Mouse (Mus musculus) forebrain, embryonic 14.5 days (tissue): ENCODE measurements around the gene Myog. TPM values are rescaled to one million over a fixed set of nuclear protein-coding genes. Genes with fewer than 3 reads are reported as not detected.

ENCODE experiments used
- ATAC-seq: fragments of 200-750 bp; cut with Nextera tagmentation; 2 replicates; pipeline ENCODE4 v1.8.0; 2017; ENCODE audit warnings: mild to moderate bottlenecking, moderate library complexity
- DNase-seq: peaks from one replicate; pipeline ENCODE4 v3.0.0-alpha.2; 2015; ENCODE audit warnings: low spot score
- H3K27ac ChIP-seq: fragments of 300-500 bp; sonication (generic); 2 replicates; pipeline ENCODE4 v1.5.1; 2014; ENCODE audit warnings: low read depth, mild to moderate bottlenecking, control low read depth, low read length, moderate library complexity
- H3K27me3 ChIP-seq: fragments of 300-500 bp; sonication (generic); replicated peaks from 2 replicates; pipeline ENCODE4 v1.6.1; 2014; ENCODE audit warnings: low read length, control low read depth, mixed read lengths; ENCODE audit not compliant: control insufficient read depth, insufficient read depth
- H3K36me3 ChIP-seq: fragments of 300-500 bp; sonication (generic); 2 replicates; pipeline ENCODE4 v1.6.1; 2014; ENCODE audit warnings: low read length, control low read depth; ENCODE audit not compliant: control insufficient read depth, insufficient read depth
- H3K4me1 ChIP-seq: fragments of 300-500 bp; sonication (generic); 2 replicates; pipeline ENCODE4 v1.6.1; 2014; ENCODE audit warnings: antibody characterized with exemption, low read length, control low read depth; ENCODE audit not compliant: control insufficient read depth, insufficient read depth
- H3K4me2 ChIP-seq: fragments of 300-500 bp; sonication (generic); 2 replicates; pipeline ENCODE4 v1.6.1; 2014; ENCODE audit warnings: mild to moderate bottlenecking, control low read depth, low read length
- H3K4me3 ChIP-seq: fragments of 300-500 bp; sonication (generic); 2 replicates; pipeline ENCODE4 v1.5.1; 2014; ENCODE audit warnings: low read depth, low read length, control low read depth
- H3K9ac ChIP-seq: fragments of 300-500 bp; sonication (generic); 2 replicates; pipeline ENCODE4 v1.6.1; 2014; ENCODE audit warnings: mild to moderate bottlenecking, low read length, control low read depth, moderate library complexity
- H3K9me3 ChIP-seq: fragments of 300-500 bp; sonication (generic); replicated peaks from 2 replicates; pipeline ENCODE4 v1.6.1; 2016; ENCODE audit warnings: low read length, control low read depth, mixed read lengths; ENCODE audit not compliant: control insufficient read depth
- WGBS: fragments of 180-500 bp; shearing (Covaris S2); extraction: QIAGEN DNeasy Blood & Tissue Kit; methylation state at CpG from one replicate; pipeline ENCODE4 v1.1.7; 2014; 5-methylcytosine and 5-hydroxymethylcytosine counted together
- polyA plus RNA-seq: library from polyadenylated mRNA; unstranded; fragments of >200 nt; fragmentation: Nextera tagmentation; extraction: Ambion mirVana; gene quantifications from 2 replicates; pipeline ENCODE4 v1.2.1, GENCODE M21; 2014

Myog gene
- polyA plus RNA-seq: not detected in 2 replicates

- H3K4me3 ChIP-seq: no peak within 1 kb of the TSS
- H3K4me2 ChIP-seq: no peak within 1 kb of the TSS
- no peak for ATAC-seq
- H3K27ac ChIP-seq: no peak within 1 kb of the TSS
- H3K36me3 ChIP-seq: no peaks in the 10 kb centered on the region
- no peak for DNase-seq
- 49% methylated on average over 11 of the region's 11 CpGs for WGBS
- H3K4me1 ChIP-seq: peaks cover 3% of the 10 kb centered on the region; the same call in 1 of the 2 replicates
- H3K9ac ChIP-seq: no peak within 1 kb of the TSS
- H3K9me3 ChIP-seq: no peaks in the 10 kb centered on the region
- no peaks in the 10 kb centered on the region for H3K27me3 ChIP-seq
Measured at GRCm38 (mm10) chr1:134289598-134290099, at the start of gene Myog. Gene Myog, plus strand, starts transcription at chr1:134289989.

- peaks cover 11% of the 10 kb centered on the region; the same call in 1 of the 2 replicates for H3K27me3 ChIP-seq
- DNase-seq (no peak), ATAC-seq (no peak)
- 87% methylated on average over 9 of the region's 9 CpGs for WGBS
- H3K4me3 ChIP-seq: no peak overlapping the region
- H3K4me1 ChIP-seq: no peaks in the 10 kb centered on the region
- no peaks in the 10 kb centered on the region for H3K9me3 ChIP-seq
- H3K36me3 ChIP-seq: no peaks in the 10 kb centered on the region
- H3K27ac ChIP-seq: no peak overlapping the region
- no peak overlapping the region for H3K4me2 ChIP-seq
- H3K9ac ChIP-seq: no peak overlapping the region
Measured at GRCm38 (mm10) chr1:134240701-134241100, 49.1 kb upstream of the Myog start.

GRCm38 (mm10) chr1:134241298-134241697 is 48.5 kb upstream of the Myog start:
- Histone ChIP-seq H3K9me3 (no peaks in the 10 kb centered on the region), H3K27ac (no peak overlapping the region), H3K4me1 (no peaks in the 10 kb centered on the region), H3K36me3 (no peaks in the 10 kb centered on the region), H3K9ac (no peak overlapping the region), H3K4me2 (no peak overlapping the region), H3K4me3 (no peak overlapping the region), H3K27me3 (peaks cover 5% of the 10 kb centered on the region; the same call in 1 of the 2 replicates)
- 74% methylated on average over 8 of the region's 8 CpGs for WGBS
- no peak for ATAC-seq
- no peak for DNase-seq

GRCm38 (mm10) chr1:134242286-134242685 is 47.5 kb upstream of the Myog start:
- Histone ChIP-seq H3K27ac (no peak overlapping the region), H3K4me1 (no peaks in the 10 kb centered on the region), H3K9me3 (no peaks in the 10 kb centered on the region), H3K4me3 (no peak overlapping the region), H3K36me3 (no peaks in the 10 kb centered on the region), H3K9ac (no peak overlapping the region), H3K27me3 (no peaks in the 10 kb centered on the region), H3K4me2 (no peak overlapping the region)
- ATAC-seq (no peak), DNase-seq (no peak)
- 69% methylated on average over 2 of the region's 2 CpGs for WGBS

GRCm38 (mm10) chr1:134243505-134243904 is 46.3 kb upstream of the Myog start:
- 71% methylated on average over 6 of the region's 6 CpGs for WGBS
- DNase-seq (no peak), ATAC-seq (no peak)

GRCm38 (mm10) chr1:134243948-134244914 is 45.6 kb upstream of the Myog start:
- 24% methylated on average over 35 of the region's 35 CpGs for WGBS
- Histone ChIP-seq H3K9ac (peak overlapping the region; percentile 46), H3K4me3 (no peak overlapping the region), H3K36me3 (no peaks in the 10 kb centered on the region), H3K9me3 (no peaks in the 10 kb centered on the region), H3K27me3 (no peaks in the 10 kb centered on the region), H3K27ac (no peak overlapping the region), H3K4me2 (peak overlapping the region; percentile 49), H3K4me1 (no peaks in the 10 kb centered on the region)
- ATAC-seq: peak; percentile 89
- DNase-seq: peak; percentile 83

More at GRCm38 (mm10) chr1:134243505-134243904, 46.3 kb upstream of the Myog start:
- H3K4me1 ChIP-seq: no peaks in the 10 kb centered on the region
- no peak overlapping the region for H3K9ac ChIP-seq
- H3K4me2 ChIP-seq: no peak overlapping the region
- H3K9me3 ChIP-seq: no peaks in the 10 kb centered on the region
- no peak overlapping the region for H3K4me3 ChIP-seq
- H3K27ac ChIP-seq: no peak overlapping the region
- H3K36me3 ChIP-seq: no peaks in the 10 kb centered on the region
- no peaks in the 10 kb centered on the region for H3K27me3 ChIP-seq

GRCm38 (mm10) chr1:134245004-134245717 is 44.6 kb upstream of the Myog start:
- H3K4me2 ChIP-seq: no peak overlapping the region
- no peak overlapping the region for H3K4me3 ChIP-seq
- H3K4me1 ChIP-seq: no peaks in the 10 kb centered on the region
- no peaks in the 10 kb centered on the region for H3K9me3 ChIP-seq
- H3K27me3 ChIP-seq: no peaks in the 10 kb centered on the region
- no peak overlapping the region for H3K27ac ChIP-seq
- DNase-seq: no peak
- 84% methylated on average over 14 of the region's 14 CpGs for WGBS
- no peak overlapping the region for H3K9ac ChIP-seq
- ATAC-seq: no peak
- H3K36me3 ChIP-seq: no peaks in the 10 kb centered on the region

- ATAC-seq: no peak
- H3K36me3 ChIP-seq: no peaks in the 10 kb centered on the region
- 59% methylated on average over 4 of the region's 4 CpGs for WGBS
- H3K27ac ChIP-seq: no peak overlapping the region
- H3K4me3 ChIP-seq: no peak overlapping the region
- no peaks in the 10 kb centered on the region for H3K4me1 ChIP-seq
- H3K4me2 ChIP-seq: no peak overlapping the region
- no peak overlapping the region for H3K9ac ChIP-seq
- H3K27me3 ChIP-seq: no peaks in the 10 kb centered on the region
- peak; percentile 26 for DNase-seq
- no peaks in the 10 kb centered on the region for H3K9me3 ChIP-seq
Measured at GRCm38 (mm10) chr1:134246590-134246989, 43.2 kb upstream of the Myog start.
